Mouse (Mus musculus) midbrain, postnatal 0 days (tissue): ENCODE results near the gene Arhgap19. TPM values are rescaled to one million over a fixed set of nuclear protein-coding genes. Genes with fewer than 3 reads are reported as not detected.

Experiments used
- ATAC-seq: fragments of 200-750 bp; cut with Nextera tagmentation; 2 replicates; pipeline ENCODE4 v1.8.0; 2017; ENCODE audit warnings: moderate number of reproducible peaks, mild to moderate bottlenecking, moderate TSS enrichment, moderate library complexity; ENCODE audit not compliant: low FRiP score
- DNase-seq: peaks from one replicate; pipeline ENCODE4 v3.0.0-alpha.2; 2015; ENCODE audit warnings: low spot score
- H3K27ac ChIP-seq: fragments of 300-500 bp; sonication (generic); 2 replicates; pipeline ENCODE4 v1.5.1; 2014; ENCODE audit warnings: low read depth, mild to moderate bottlenecking, low read length, mixed read lengths
- H3K27me3 ChIP-seq: fragments of 300-500 bp; sonication (generic); 2 replicates; pipeline ENCODE4 v1.6.1; 2014; ENCODE audit warnings: low read length, control low read depth, mixed read lengths; ENCODE audit not compliant: insufficient read depth
- H3K36me3 ChIP-seq: fragments of 300-500 bp; sonication (generic); 2 replicates; pipeline ENCODE4 v1.6.1; 2014; ENCODE audit warnings: low read length, control low read depth, mixed read lengths; ENCODE audit not compliant: insufficient read depth
- H3K4me1 ChIP-seq: fragments of 300-500 bp; sonication (generic); 2 replicates; pipeline ENCODE4 v1.6.1; 2014; ENCODE audit warnings: mild to moderate bottlenecking, control low read depth, antibody characterized with exemption, low read length, mixed read lengths; ENCODE audit not compliant: insufficient read depth
- H3K4me2 ChIP-seq: fragments of 300-500 bp; sonication (generic); 2 replicates; pipeline ENCODE4 v1.6.1; 2014; ENCODE audit warnings: low read depth, mild to moderate bottlenecking, low read length, mixed read lengths; ENCODE audit not compliant: poor library complexity, severe bottlenecking
- H3K4me3 ChIP-seq: fragments of 300-500 bp; sonication (generic); 2 replicates; pipeline ENCODE4 v1.5.1; 2014; ENCODE audit warnings: low read depth, mild to moderate bottlenecking, low read length, moderate library complexity
- H3K9ac ChIP-seq: fragments of 300-500 bp; sonication (generic); replicated peaks from 2 replicates; pipeline ENCODE4 v1.6.1; 2014; ENCODE audit warnings: mild to moderate bottlenecking, low read length, moderate library complexity, mixed read lengths; ENCODE audit not compliant: poor library complexity, severe bottlenecking
- H3K9me3 ChIP-seq: fragments of 300-500 bp; sonication (generic); 2 replicates; pipeline ENCODE4 v1.6.1; 2016; ENCODE audit warnings: low read length, control low read depth
- CTCF ChIP-seq: IDR thresholded peaks from 2 replicates; pipeline ENCODE4 v1.5.1; 2016; ENCODE audit warnings: antibody characterized with exemption, mild to moderate bottlenecking
- WGBS: fragments of 180-500 bp; shearing (Covaris S2); extraction: QIAGEN DNeasy Blood & Tissue Kit; methylation state at CpG from one replicate; pipeline ENCODE4 v1.1.7; 2014; 5-methylcytosine and 5-hydroxymethylcytosine counted together
- polyA plus RNA-seq: library from polyadenylated mRNA; unstranded; fragments of >200 nt; fragmentation: Nextera tagmentation; extraction: Ambion mirVana; gene quantifications from 2 replicates; pipeline ENCODE4 v1.2.1, GENCODE M21; 2015
- total RNA-seq: library from RNA; depleted of rRNA; stranded (reverse); fragments of >200 nt; gene quantifications from 2 replicates; pipeline ENCODE4 v1.2.3, GENCODE M21; 2014

The Arhgap19 gene
- total and polyA plus RNA-seq, 2 experiments from 2014 or later = 2.9 to 4.5 TPM

GRCm38 (mm10) chr19:41797536-41797935 lies 4.3 kb downstream of the Arhgap19 start:
- Histone ChIP-seq H3K27ac (no peak overlapping the region), H3K27me3 (no peaks in the 10 kb centered on the region), H3K4me1 (no peaks in the 10 kb centered on the region), H3K4me3 (no peak overlapping the region), H3K4me2 (no peak overlapping the region), H3K36me3 (no peaks in the 10 kb centered on the region), H3K9me3 (no peaks in the 10 kb centered on the region), H3K9ac (no peak overlapping the region)
- TF ChIP-seq CTCF = no peak
- DNase-seq (no peak), ATAC-seq (no peak)
- 87% methylated on average over 6 of the region's 6 CpGs for WGBS

GRCm38 (mm10) chr19:41796789-41797327 lies 5.0 kb downstream of the Arhgap19 start:
- TF ChIP-seq CTCF = no peak
- no peak for DNase-seq
- Histone ChIP-seq H3K36me3 (no peaks in the 10 kb centered on the region), H3K9me3 (no peaks in the 10 kb centered on the region), H3K4me1 (no peaks in the 10 kb centered on the region), H3K27me3 (no peaks in the 10 kb centered on the region), H3K4me3 (no peak overlapping the region), H3K9ac (no peak overlapping the region), H3K27ac (no peak overlapping the region), H3K4me2 (no peak overlapping the region)
- 84% methylated on average over 12 of the region's 12 CpGs for WGBS
- ATAC-seq = no peak

DNA sequence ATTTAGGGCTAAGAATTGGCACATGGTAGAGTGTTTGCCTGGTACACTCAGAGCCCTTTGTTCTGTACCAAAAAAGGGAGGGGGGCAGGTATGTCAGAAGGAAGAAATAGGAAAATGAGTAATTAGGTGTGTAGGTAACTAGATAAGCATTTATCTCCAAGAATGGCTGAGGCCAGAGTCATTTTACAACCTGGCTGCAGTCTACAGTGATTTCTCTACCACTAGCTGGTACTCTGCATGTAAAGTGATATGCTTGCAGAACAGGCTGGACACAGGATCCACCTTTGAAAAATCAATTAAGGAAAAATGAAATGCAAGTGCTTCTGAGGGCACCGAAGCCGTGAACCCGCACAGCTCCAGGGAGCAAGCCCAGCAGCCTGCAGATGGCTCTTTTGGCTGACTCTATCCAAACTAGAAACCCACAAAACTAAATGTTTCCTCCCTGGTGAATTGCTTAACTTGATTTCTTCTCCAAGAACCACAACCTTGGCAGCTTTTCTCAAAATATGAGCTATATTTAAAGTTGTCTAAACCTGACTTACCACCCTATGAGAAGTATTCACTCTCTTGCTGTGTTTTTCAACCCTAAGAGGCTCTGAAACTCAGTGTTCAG lies 5.6 kb downstream of the Arhgap19 start:
- Histone ChIP-seq H3K9ac (no peak overlapping the region), H3K27me3 (no peaks in the 10 kb centered on the region), H3K4me1 (no peaks in the 10 kb centered on the region), H3K36me3 (no peaks in the 10 kb centered on the region), H3K9me3 (no peaks in the 10 kb centered on the region), H3K4me3 (no peak overlapping the region), H3K27ac (no peak overlapping the region), H3K4me2 (no peak overlapping the region)
- ATAC-seq (no peak), DNase-seq (no peak)
- 72% methylated on average over 3 of the region's 3 CpGs for WGBS
- TF ChIP-seq CTCF = no peak

DNA sequence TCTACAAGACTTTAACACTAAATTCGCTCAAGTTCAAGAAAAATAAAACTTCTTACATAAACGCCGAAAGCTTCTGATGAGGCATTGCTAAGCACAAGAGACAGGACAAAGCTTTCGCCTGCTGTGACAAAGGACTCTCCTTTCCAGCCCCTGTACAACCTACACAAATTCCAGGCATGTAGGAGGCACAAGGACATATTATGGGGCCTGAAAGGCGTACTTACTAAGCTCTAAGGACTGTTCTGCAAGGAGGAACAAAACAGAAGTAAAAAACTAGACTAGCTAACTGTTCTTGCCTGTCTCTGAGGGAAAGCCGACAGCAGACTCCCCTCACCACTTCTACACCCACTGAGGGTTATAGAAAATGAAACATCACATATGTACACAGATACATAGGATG lies 6.9 kb downstream of the Arhgap19 start:
- no peak for DNase-seq
- H3K4me2 ChIP-seq = no peak overlapping the region
- no peak for ATAC-seq
- H3K4me3 ChIP-seq = no peak overlapping the region
- 26% methylated on average over 6 of the region's 6 CpGs for WGBS
- H3K27me3 ChIP-seq = no peaks in the 10 kb centered on the region
- H3K36me3 ChIP-seq = no peaks in the 10 kb centered on the region
- TF ChIP-seq CTCF = no peak
- no peak overlapping the region for H3K9ac ChIP-seq
- no peaks in the 10 kb centered on the region for H3K4me1 ChIP-seq
- no peak overlapping the region for H3K27ac ChIP-seq
- no peaks in the 10 kb centered on the region for H3K9me3 ChIP-seq

DNA sequence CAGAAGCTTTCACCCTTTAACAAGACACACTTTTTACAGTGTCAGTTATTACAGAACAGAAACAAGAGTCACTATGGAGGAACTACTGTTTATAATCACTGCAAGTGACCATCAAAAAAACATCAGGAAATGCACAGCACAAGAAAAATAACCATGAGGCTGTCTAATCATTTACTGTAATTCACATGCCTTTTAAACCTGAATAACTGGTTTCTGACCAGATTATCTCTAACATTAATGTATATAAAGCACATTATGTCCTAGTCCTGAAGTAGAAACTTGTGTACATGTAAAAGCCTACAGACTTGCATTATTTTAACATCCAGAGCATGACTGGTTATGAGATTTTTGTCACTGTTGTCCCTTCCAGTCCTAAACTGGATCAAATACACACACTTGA lies 7.8 kb downstream of the Arhgap19 start:
- H3K4me1 ChIP-seq = no peaks in the 10 kb centered on the region
- H3K9me3 ChIP-seq = no peaks in the 10 kb centered on the region
- H3K27ac ChIP-seq = no peak overlapping the region
- H3K4me2 ChIP-seq = no peak overlapping the region
- no peak for TF ChIP-seq CTCF
- H3K27me3 ChIP-seq = no peaks in the 10 kb centered on the region
- no peaks in the 10 kb centered on the region for H3K36me3 ChIP-seq
- no peak overlapping the region for H3K4me3 ChIP-seq
- no peak overlapping the region for H3K9ac ChIP-seq
- DNase-seq (no peak), ATAC-seq (no peak)

GRCm38 (mm10) chr19:41792934-41793486 lies 8.8 kb downstream of the Arhgap19 start:
- Histone ChIP-seq H3K4me2 (no peak overlapping the region), H3K4me3 (no peak overlapping the region), H3K27ac (no peak overlapping the region), H3K9me3 (no peaks in the 10 kb centered on the region), H3K36me3 (no peaks in the 10 kb centered on the region), H3K4me1 (no peaks in the 10 kb centered on the region), H3K27me3 (no peaks in the 10 kb centered on the region), H3K9ac (no peak overlapping the region)
- DNase-seq (no peak), ATAC-seq (no peak)
- TF ChIP-seq CTCF = no peak
- 82% methylated on average over 1 of the region's 1 CpGs for WGBS
